Mouse (Mus musculus) brain, embryonic 14.5 days (tissue): ENCODE results near the gene Acbd3.

ENCODE experiments used
- CTCF ChIP-seq: fragments of 200-500 bp; IDR thresholded peaks from 2 replicates; pipeline ENCODE4 v1.5.1; 2012; ENCODE audit warnings: inconsistent platforms, mild to moderate bottlenecking, moderate library complexity, borderline replicate concordance; ENCODE audit not compliant: insufficient read depth, insufficient read length; ENCODE audit errors: extremely low read depth
- POLR2A ChIP-seq: fragments of 200-500 bp; IDR thresholded peaks from 2 replicates; pipeline ENCODE4 v1.6.1; 2012; ENCODE audit warnings: mild to moderate bottlenecking, inconsistent platforms, borderline replicate concordance; ENCODE audit not compliant: poor library complexity, insufficient read depth, insufficient read length, severe bottlenecking; ENCODE audit errors: extremely low read depth

DNA sequence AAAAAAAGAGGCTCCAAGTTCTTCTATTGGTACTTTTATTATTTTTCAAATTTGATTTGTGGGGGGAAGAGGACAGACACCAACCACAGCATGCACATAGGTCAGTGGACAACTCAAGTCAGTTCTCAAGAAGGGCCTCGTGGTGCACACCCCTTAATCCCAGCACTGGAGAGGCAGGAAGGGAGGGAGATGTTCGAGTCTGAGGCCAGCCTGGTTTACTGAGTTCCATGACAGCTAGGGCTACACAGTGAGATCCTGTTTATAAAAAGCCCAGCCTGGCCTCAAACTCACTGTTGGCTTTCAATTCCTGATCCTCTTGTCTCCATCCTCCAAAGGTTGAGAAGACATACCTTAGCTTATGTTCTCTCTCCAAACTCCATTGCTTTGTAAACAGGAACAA, 75.0 kb downstream of the Acbd3 start:
- TF ChIP-seq CTCF (no peak), POLR2A (no peak)
